Mouse (Mus musculus): ENCODE measurements at regions not wholly inside any gene's neighbourhood (a gene's known extent, or its start where the extent isn't known, plus 50 kb on each side); places are given as distances from the start of the nearest gene placed in this dataset.

DNA sequence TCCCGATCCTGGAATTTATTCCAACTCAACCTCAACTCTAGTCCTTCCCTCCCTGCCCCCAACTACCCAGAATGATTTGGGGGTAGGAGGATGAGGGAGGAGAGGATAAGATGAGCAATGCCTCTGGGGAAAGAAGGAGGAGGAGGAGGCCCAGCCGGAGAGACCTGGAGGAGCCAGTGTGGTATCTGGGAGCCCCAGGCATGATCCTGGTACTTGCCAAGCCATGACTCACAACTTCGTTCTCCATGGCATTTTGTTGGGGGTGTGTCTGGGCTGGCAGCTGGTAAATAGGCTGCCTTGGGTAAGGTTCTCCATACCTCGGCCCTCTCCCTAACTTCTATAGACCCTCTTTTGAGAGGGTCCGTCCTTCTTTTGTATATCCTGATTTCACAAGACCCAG is 81.2 kb upstream of the Hoxc13 start:
- TF ChIP-seq CTCF (IDR thresholded peaks at IDR 0.05; ENCODE audit: low read depth) = no peak
- no peak for TF ChIP-seq EP300 (IDR thresholded peaks at IDR 0.05; ENCODE audit: low read depth)
